9 mouse cellular contexts compared by ENCODE assay signal in genomic region chr12:58964583-58964982, GRCm38 (mm10). TPM values are rescaled to one million over a fixed set of nuclear protein-coding genes. Genes with fewer than 3 reads are reported as not detected.
DNase-seq lines count a peak whose midpoint lies in the region; ATAC-seq and TF ChIP-seq lines count a peak whose summit lies in the region.
"Had no signal": no experiment of that assay in that cellular context is flagged by ENCODE, and none has a peak within 500 bp of the region (broad histone marks: within the 10 kb centered on the region; RNA-seq: fewer than 3 reads in every experiment).

No protein-coding gene starts in this region.

- no peaks in the 10 kb centered on the region for H3K4me1 ChIP-seq in kidney, adult 2 months (ENCODE audit: control insufficient read depth, insufficient read depth, low read length)
- H3K4me1 ChIP-seq: embryonic facial prominence, embryonic 15.5 days had no signal

- no peak overlapping the region for H3K4me3 ChIP-seq in kidney, adult 2 months (ENCODE audit: insufficient read depth, low read depth, low read length)
- H3K4me3 ChIP-seq: embryonic facial prominence, embryonic 15.5 days had no signal

- DNase-seq in kidney, adult 2 months: peak; percentile 8
- no peak for DNase-seq in kidney, adult 11 months
- peak; percentile 7 for DNase-seq in CD4-positive helper T cell, adult 2 months (ENCODE audit: low read depth, low spot score)
- DNase-seq in adipocyte (ENCODE audit: low spot score): peak; percentile 29
- DNase-seq in lung, postnatal 10 days: peak; percentile 16
- no peak for DNase-seq in urinary bladder, postnatal 36 days (ENCODE audit: low spot score in 2 of 2)
- DNase-seq in adrenal gland, adult 2 months: no peak

- ATAC-seq in frontal cortex, adult (ENCODE audit: low TSS enrichment): peak; percentile 78; the same call in 1 of the 2 replicates

- no peak overlapping the region for H3K27ac ChIP-seq in kidney, adult 2 months (ENCODE audit: insufficient read depth, low read depth, low read length)
- H3K27ac ChIP-seq: embryonic facial prominence, embryonic 15.5 days had no signal

- no peaks in the 10 kb centered on the region for H3K27me3 ChIP-seq in kidney, adult 2 months (replicated peaks; ENCODE audit: control insufficient read depth, insufficient read depth, low read length)
- H3K27me3 ChIP-seq: embryonic facial prominence, embryonic 15.5 days had no signal

- peaks cover 3% of the 10 kb centered on the region; the same call in 1 of the 2 replicates for H3K36me3 ChIP-seq in kidney, adult 2 months (ENCODE audit: control insufficient read depth, insufficient read depth, low read length)

- no peak for TF ChIP-seq POLR2A in kidney, adult 2 months (IDR thresholded peaks at IDR 0.05; ENCODE audit: low read depth, low read length)

- TF ChIP-seq CTCF in kidney, adult 2 months (conservative IDR thresholded peaks at IDR 0.05; ENCODE audit: insufficient read depth, insufficient read length, low read depth, low read length): peak; percentile 66

- WGBS in kidney, adult 2 months: 75% methylated on average over 4 of the region's 4 CpGs

RNA-seq across cellular contexts. Expression of gene Sec23a, which starts 47.2 kb away (rescaled TPM):
- 13.0 and 13.2 TPM in 2 replicates for polyA plus RNA-seq in kidney, adult 2 months (2012; rRNA removed)
- 10 to 100 TPM; 38.8 to 48.9 TPM for total RNA-seq in adrenal gland, adult 2 months (2021)
- 7.2 and 10.6 TPM in 2 replicates for polyA plus RNA-seq in adrenal gland, adult 2 months (2012; rRNA removed)

RNA-seq across cellular contexts. Expression of gene Gemin2, which starts 48.6 kb away (rescaled TPM):
- 2.3 and 2.9 TPM in 2 replicates for polyA plus RNA-seq in kidney, adult 2 months (2012; rRNA removed)
- 10 to 100 TPM in 1 of 2 experiments, 1 to 10 TPM in 1; 5.9 to 10.2 TPM for total RNA-seq in adrenal gland, adult 2 months (2021)
- 1.1 and 1.5 TPM in 2 replicates for polyA plus RNA-seq in adrenal gland, adult 2 months (2012; rRNA removed)

Comparison
In these comparisons a context has a peak if more than half of its experiments do, and no peak if none do; other contexts are left out.
1. DNase-seq: peak in kidney, adult 2 months (single experiment), CD4-positive helper T cell, adult 2 months (single experiment), adipocyte (single experiment) and lung, postnatal 10 days (single experiment); none in kidney, adult 11 months (single experiment), urinary bladder, postnatal 36 days (0 of 2) and adrenal gland, adult 2 months (single experiment).